Mouse (Mus musculus) gastrocnemius, adult 18-20 months (tissue): ENCODE measurements around the gene Skint6. TPM values are rescaled to one million over a fixed set of nuclear protein-coding genes. Genes with fewer than 3 reads are reported as not detected.
"Not testable (repeated sequence)": the region's sequence is repeated elsewhere in the genome, so short reads cannot be mapped to it uniquely, and the experiment has no call there.

Source experiments
- DNase-seq: peaks from one replicate; pipeline ENCODE4 v3.0.0; 2021; ENCODE audit warnings: low spot score
- long read RNA-seq, 2 experiments: library from polyadenylated mRNA; stranded (forward); transcript quantifications; one replicate each; pipeline ENCODE4 v2.0.0; 2021
- total RNA-seq, 2 experiments: library from RNA; stranded (reverse); gene quantifications; 2 replicates each; pipeline ENCODE4 v1.2.3; 2021

Gene Skint6
- not detected for total RNA-seq
- long read RNA-seq, experiment 1 = 0 reads
- long read RNA-seq, experiment 2 = 0 reads

DNA sequence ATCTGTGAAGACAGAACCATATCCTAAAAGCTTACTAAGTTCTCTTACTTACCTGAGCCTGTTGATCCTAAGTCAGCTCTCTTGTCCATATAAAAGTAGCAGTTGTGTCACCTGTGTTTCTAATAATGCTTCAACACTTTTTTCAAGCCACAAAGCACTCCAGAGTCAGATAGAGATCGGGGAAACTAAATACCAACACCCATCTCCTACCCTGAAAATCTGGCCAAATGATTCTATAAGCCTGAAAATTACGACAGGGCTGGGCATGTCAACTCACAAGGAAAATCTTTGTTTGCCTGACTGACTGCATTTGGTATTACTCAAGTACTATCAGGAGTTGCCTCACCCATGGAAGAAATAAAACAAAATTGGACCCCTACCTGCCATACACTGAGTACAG lies at the start of gene Skint6:
Gene Skint6, minus strand, starts transcription at position 101 of the 400 bp plus-strand sequence.
- no peak for DNase-seq

DNA sequence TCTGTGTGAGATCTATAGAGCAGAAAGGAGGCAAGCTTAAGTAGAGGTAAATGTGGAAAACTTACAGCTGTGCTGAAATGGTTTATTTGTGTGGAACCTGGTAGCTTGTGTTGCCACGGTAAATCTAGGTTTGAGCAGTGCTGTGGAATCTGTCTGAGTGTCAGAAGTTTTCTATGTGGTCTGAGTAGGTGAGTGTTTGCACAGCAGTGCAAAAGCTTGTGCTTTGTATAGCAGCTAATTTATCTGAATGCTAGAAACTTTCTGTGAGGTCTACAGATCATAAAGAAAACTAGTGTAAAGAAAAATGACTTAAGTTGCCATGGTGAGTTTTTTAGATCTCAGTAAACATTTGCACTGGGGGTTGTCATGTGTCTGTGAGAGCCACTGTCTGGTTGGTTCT lies 34.1 kb upstream of the Skint6 start:
- DNase-seq = no peak

DNA sequence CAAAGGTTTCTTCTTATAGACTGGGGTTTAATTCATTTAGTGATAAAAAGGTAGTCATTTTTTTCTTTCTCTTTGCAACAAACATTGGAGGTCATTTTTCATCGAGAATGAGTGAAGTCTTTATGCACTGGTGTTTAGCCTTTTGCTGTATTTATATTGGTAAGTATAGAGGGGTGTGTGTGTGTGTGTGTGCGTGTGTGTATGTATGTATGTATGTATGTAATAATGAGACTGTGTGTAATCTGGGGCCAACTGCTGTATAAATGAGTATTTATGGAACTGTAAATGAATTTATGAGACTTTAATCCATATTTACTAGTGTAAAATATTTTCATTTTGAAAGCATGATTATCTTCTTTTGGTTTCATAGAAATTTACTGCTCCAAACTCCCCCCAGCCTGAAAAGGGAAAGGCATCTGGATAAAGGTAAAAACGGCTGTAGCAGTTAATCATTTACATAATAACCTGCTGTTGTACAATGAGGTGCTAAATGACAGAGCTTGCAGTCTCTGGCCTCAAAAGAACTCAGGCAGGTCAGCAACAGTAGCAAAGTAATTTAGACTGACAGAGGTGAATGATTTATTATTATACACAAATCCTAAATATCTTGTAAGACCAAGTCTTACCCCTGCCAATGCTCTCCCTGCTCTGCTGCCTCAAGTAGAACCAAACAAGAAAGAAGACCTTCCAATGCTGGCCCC lies 15.2 kb upstream of the Skint6 start:
- DNase-seq = no peak

DNA sequence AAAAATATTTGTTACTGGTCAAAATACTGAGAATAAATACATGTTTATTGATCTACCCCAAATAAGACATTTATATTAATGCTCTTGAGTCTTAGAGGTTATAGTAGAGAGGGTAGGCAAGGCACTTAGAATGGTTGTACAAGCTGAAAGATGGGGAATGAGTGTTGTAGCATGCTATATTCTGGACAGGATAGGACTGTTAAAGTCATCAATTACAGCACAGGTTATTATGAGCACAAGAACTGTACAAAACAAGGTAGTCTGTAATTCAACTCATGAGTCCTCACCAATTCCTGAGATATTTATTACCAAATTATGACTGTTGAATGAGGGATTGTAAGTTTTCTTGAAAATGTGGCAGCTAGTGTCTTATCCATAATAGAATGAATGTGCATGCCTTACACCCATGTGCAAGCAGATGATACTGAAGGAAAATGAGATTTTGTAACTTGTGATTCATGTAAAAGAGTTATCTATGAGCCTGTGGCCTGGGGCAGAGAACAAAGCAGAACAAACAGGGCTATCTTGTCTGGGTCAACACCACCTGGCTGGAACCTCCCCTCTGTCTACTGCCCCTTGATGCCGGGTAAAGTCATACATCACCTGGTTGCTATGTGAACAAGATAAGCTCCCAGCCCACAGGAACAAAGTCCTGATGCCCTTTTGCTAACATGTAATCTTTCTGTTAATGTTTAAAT lies 23.3 kb downstream of the Skint6 start:
- no peak for DNase-seq

DNA sequence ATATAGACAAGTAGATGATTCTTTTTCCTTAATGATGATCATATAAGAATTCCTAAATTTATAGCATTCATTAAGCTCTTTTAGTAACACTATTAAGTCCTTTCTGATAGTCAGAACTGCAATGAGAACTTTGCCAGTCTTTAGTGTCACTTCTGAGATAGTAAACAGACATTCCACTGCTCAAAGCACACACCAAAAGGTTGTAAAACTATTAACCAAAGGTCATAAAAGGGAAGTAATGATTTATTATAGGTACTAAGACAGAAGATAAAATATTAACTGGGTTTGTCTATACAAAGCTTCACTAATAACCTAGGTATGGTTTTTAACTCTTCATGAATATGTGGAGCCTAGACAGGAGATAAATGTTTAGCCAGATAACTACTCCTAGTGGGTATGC lies 41.0 kb downstream of the Skint6 start:
- DNase-seq = no peak

DNA sequence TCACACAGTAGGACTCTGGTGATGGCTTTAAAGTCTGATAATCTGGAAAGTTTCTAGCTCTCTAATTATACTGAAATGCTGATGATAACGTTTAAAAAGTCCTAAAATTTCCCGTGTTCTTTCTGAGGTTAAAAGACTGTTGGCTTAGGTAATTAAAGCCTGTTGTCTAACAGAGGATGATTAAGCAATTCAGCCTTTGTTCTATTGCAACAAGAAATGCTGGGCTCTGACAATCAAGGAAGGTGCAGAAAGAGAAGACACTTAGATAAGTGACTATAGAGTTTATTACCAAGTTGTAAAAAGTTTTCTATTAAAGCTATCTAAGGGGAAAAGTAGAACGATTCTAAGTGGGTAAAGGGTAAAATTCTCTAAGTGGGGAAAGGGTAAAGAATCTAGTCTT lies 219.2 kb downstream of the Skint6 start:
- DNase-seq = no peak

DNA sequence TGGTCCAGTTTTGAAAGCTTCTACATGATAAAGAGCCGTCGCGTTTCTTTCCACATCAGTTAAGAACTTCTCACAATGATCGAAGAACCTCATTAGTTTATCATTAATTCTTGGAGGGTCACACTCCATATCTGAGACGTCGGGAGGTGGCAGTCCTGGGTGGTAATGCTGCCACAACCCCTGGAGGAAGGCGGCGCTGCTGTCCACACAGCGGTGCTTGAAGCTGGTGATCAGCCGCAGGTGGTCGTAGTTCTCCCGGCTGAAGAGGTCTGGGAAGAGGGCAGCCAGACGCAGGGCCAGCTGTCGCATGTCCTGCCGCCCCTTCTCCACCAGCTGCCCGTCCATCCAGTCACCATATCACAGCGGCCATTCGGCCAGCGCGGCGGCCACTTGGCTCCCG lies 307.6 kb downstream of the Skint6 start:
- not testable (repeated sequence) for DNase-seq

DNA sequence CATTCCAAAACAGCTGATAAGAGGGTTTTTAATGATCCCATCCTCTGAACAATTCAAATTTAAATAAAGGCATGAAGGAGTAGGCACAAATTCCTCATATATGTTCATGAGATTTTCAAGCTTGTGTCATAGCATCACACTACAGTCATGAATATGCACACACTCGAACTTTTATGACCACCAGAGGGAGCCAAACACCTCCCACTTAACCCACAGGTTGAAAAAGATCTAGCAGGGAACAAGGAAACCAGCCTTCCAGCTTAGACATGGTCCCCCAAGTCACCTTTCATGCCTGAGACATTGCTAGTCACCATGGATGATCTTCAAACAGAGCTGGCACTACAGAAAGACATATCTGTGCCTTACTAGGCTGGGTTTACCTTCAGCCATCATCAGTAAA lies 496.1 kb downstream of the Skint6 start:
- DNase-seq = no peak

DNA sequence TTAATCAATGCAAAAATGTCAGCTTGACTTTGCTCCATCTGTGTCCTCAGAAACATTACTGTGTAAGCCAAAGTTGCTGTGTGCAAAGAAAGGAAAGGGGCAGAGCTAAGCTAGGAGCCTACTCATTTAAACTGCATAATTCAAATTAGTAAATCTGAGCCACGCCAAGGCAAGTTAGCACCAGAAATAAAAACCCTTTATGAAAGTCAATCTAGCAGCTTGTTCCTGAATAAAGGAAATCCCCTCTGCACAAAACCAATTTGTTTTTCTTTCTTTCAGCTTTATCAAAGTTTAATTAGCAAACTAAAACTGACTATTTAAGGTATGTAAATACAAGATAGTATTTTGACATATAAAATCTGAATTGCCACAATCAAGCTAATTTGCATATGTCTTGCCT lies 512.0 kb downstream of the Skint6 start, which contains the start of gene Skint10:
Gene Skint10, minus strand, starts transcription at position 101 of the 400 bp plus-strand sequence.
- no peak for DNase-seq
